Mouse (Mus musculus) ovary, adult 18-20 months (tissue): Measurements from ENCODE around the gene Rnft1.
"Not testable (repeated sequence)": the region's sequence is repeated elsewhere in the genome, so short reads cannot be mapped to it uniquely, and the experiment has no call there.

Experiments used
- DNase-seq: peaks from one replicate; pipeline ENCODE4 v3.0.0; 2022; ENCODE audit warnings: low spot score, mixed read lengths

Rnft1 gene

DNA sequence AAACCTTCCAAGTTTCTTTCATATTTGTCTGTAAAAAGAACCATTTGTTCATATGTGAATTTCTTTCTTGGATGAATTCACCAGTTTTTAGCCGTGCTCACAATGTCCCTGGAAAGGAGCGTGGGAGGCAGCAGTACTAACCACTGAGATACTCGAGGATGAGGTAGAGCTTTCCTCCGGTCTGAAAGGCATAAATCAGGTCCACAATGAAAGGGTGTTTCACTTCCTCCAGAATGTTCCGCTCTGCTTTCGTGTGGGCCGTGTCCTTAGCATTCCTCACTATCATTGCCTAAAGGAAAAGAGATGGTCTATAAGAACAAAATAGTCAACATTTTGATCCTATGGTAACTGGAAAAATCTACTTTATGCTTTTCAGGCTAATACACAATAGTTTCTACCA lies 35.3 kb downstream of the Rnft1 start:
- DNase-seq = no peak

DNA sequence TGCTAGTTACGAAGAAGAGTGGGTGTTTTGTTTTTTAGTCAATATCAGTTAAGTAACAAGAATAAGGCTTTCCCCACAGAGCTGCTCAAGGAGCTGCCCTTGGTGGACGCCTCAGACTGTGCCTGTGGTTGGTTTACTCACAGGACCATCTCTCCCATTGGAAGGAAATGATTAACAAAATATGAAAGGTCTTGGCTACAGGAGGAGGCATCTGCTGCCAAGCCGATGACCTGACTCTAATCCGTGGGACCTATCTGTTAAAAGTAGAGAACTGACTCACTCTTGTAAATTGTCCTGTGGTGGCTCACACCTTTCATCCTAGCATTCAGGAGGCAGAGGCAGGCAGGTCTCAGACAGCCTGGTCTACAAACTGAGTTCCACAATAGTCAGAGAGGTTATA lies 43.1 kb downstream of the Rnft1 start:
- no peak for DNase-seq

- no peak for DNase-seq
Observed at GRCm38 (mm10) chr11:86532834-86533233, 48.4 kb downstream of the Rnft1 start.

DNA sequence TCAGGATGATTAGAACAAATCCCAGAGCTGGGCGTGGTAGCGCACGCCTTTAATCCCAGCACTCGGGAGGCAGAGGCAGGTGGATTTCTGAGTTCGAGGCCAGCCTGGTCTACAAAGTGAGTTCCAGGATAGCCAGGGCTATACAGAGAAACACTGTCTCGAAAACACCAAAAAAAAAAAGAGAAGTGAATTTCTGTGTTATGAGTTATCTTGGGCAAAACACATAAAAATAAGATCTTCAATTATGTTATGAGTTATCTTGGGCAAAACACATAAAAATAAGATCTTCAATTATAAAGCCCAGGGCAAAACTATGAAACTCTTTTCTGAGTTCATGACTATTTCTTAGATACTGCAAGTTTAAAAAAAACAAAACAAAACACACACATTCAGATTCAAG lies 48.8 kb downstream of the Rnft1 start:
- DNase-seq = not testable (repeated sequence)

GRCm38 (mm10) chr11:86534201-86534910 lies 49.9 kb downstream of the Rnft1 start:
- no peak for DNase-seq

- DNase-seq = no peak
Observed at GRCm38 (mm10) chr11:86538786-86539185, 54.3 kb downstream of the Rnft1 start.

DNA sequence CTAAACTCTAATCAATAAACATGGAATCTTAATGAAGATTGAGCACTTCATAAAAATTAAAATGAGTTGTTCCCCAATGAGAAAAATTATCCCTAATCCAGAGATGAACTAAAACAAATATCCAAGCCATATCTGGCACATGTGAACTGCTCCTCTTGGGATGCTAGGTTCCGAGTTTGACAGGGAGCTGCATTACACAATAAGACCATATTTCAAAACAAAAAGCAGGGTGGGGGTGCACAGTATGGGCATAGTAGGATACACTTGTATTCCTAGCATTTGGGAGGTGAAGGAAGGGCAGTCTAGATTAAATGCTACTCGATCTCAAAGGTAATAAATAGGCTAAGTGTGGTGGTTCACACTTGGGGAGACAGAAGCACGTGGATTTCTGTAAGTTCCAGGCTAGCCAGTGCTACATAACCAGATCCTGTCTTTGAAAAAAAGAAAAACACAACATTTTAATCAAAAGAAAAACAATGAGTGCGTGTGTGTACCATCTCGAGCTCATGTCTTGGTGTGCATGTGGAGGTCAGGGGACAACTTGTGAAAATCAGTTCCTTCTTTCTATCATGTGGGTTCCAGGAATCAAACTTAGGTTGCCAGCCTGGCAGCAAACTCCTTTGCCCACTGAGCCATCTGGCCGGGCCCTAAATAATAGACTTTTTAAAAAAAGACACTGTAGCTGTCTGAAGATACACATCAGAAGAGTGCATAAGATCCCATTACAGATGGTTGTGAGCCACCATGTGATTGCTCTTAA lies 55.4 kb downstream of the Rnft1 start:
- DNase-seq = no peak

GRCm38 (mm10) chr11:86540476-86540845 lies 56.0 kb downstream of the Rnft1 start:
- no peak for DNase-seq

- no peak for DNase-seq
Observed at GRCm38 (mm10) chr11:86542851-86543250, 58.4 kb downstream of the Rnft1 start.

DNA sequence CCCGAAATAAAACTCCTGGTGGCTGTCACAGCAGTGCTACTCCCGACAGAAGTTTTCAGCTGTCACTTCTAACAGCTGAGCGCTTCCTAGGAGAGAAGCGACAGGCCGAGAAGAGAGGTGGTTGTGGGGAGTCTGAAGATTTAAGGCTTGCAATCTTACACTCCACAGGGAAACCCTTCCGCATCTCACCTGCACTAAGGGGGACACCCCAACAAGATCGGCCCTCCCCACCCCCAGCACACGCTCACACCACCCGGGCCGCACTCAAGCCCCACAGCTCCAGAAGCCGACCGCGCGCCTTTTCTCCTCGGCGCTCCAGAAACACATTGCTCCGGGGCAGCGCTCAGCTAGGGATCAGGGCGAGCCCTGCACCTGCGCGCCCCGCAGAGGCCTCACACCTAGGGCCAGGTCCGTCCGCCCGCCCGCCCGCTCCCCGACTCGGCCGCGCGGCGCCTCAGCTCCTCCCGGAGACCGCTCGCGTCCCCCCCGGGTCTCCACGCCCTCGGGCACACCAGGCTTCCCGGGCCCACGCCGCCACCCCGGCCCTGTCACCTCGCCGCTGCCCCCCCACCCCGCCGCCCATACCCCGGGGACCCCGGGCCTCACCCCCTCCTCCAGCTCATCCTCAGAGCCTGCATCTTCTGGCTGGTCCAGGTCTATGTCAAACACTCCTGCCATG lies 59.6 kb downstream of the Rnft1 start:
- DNase-seq = no peak

- DNase-seq = peak; percentile 99
Observed at GRCm38 (mm10) chr11:86544639-86545299, 60.3 kb downstream of the Rnft1 start, which contains the start of the genes Rps6kb1 and Tubd1. Gene Rps6kb1, minus strand, starts transcription at chr11:86544805. Gene Tubd1, plus strand, starts transcription at chr11:86544991.

DNA sequence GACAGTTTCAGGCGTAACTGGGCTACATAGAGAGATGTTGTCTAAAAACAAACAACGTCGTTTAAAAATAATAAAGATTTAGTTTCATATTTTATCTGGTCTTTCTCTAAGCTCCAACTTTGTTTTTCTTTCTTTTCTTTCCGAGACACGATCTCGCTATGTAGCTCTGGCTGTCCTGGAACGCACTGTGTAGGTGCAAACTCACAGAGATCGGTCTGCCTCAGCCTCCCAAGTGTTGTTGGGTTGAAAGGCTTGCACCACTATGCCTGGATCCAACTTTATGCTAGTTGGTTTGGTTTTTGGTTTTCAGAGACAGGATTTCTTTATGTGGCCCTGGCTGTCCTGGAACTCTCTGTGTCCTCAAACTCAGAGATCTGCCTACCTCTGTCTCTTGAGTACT lies 61.1 kb downstream of the Rnft1 start:
- no peak for DNase-seq

GRCm38 (mm10) chr11:86547412-86547811 lies 63.0 kb downstream of the Rnft1 start:
- DNase-seq = no peak
